Mouse (Mus musculus): ENCODE data around the gene Zfp668. TPM values are rescaled to one million over a fixed set of nuclear protein-coding genes. Genes with fewer than 3 reads are reported as not detected.

The Zfp668 gene
- total and polyA plus RNA-seq, 3 experiments, result 2.4 to 8.6 (median 5.9) TPM

DNA sequence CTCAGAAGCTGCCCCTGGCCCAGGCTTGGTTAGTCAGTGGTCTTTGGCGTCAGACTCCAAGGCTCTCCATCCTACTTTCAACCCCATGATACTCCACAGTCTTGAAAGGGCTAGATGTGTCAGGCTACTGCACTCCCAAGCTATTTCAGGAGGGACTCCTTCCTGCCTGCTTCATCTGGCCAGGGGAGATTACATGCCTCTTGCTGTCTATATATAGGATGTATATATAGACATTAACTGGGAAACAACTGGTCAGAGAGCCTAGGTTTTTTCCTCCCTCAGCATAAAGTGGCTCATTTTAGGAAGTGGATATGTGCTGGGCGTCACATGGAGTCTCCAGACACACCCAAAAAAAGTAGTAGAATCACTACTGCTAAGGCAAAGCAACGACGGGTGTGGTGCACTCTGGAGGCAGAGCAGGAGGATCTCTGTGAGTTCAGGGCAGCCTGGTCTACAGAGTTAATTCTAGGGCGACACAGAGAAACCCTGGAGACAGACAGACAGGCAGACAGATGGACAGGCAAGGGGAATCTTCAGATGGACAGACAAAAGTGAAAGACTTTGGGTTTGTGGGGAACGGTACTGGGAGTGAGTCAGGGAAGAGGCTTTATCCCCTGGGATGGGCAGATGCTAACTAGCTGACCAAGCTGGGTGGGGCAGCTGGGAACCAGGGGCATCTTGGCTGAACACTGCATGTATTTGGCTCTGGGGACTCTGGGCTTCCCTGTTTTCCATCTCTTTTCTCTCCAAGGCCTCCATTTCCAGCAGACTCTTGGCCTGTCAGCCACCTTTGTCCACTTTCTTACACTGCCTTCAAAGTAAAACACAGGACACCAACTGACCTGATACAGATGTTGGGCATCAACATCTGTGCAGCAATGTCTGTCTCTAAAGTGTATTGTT is 26.4 kb downstream of the Zfp668 start:
- H3K36me3 ChIP-seq (replicated peaks in 1 of 2; ENCODE audit: control insufficient read depth in 1 of 2, insufficient read depth in 1 of 2, low read length in 1 of 2), result peaks cover 20 to 49% of the 10 kb centered on the region in 2 experiments
- dilution Hi-C loops (cut with MboI; ENCODE audit: extremely low pct_ligation_motif_present, extremely low pct_unique_long_range_greater_than_20kb, low sequenced_read_pairs), result no loop called here
- H3K27ac ChIP-seq (ENCODE audit: insufficient read depth, low read depth), result no peak overlapping the region
- H3K4me3 ChIP-seq (replicated peaks in 1 of 3; ENCODE audit: low read depth in 2 of 3, low read length in 2 of 3, poor library complexity in 1 of 3), result no peak overlapping the region
- H3K9me3 ChIP-seq (replicated peaks; ENCODE audit: low read length), result no peaks in the 10 kb centered on the region
- H3K9ac ChIP-seq (ENCODE audit: insufficient read depth, low read depth), result no peak overlapping the region
- no peak for DNase-seq (ENCODE audit: extremely low read depth)
- no peaks in the 10 kb centered on the region for H3K79me2 ChIP-seq (replicated peaks; ENCODE audit: control insufficient read depth, extremely low read depth, insufficient read depth, poor library complexity, severe bottlenecking)
- TF ChIP-seq TBP (conservative IDR thresholded peaks at IDR 0.05; ENCODE audit: low read depth, low read length) (no peak), GABPA (IDR thresholded peaks at IDR 0.05; ENCODE audit: insufficient replicate concordance, low read depth, low read length) (no peak), KAT2A (IDR thresholded peaks at IDR 0.05; ENCODE audit: insufficient replicate concordance, low read length) (no peak), MYC (IDR thresholded peaks at IDR 0.05; ENCODE audit: low read depth, low read length) (no peak), NELFE (IDR thresholded peaks at IDR 0.05; ENCODE audit: low read depth, low read length) (no peak), USF1 (IDR thresholded peaks at IDR 0.05; ENCODE audit: low read depth, low read length) (no peak), JUN (IDR thresholded peaks at IDR 0.05; ENCODE audit: insufficient read depth, low read depth, low read length) (no peak), USF2 (conservative IDR thresholded peaks at IDR 0.05; ENCODE audit: low read depth, low read length) (no peak), ZNF384 (IDR thresholded peaks at IDR 0.05; ENCODE audit: low read depth, low read length) (no peak), CTCF (conservative IDR thresholded peaks at IDR 0.05 in 1 of 2, IDR thresholded peaks at IDR 0.05 in 1 of 2; ENCODE audit: low read depth in 2 of 2, low read length in 2 of 2) (no peak)
- H3K4me1 ChIP-seq (ENCODE audit: control insufficient read depth in 1 of 2, insufficient read depth in 2 of 2), result no peaks in the 10 kb centered on the region
- H3K27me3 ChIP-seq (replicated peaks), result no peaks in the 10 kb centered on the region
- in situ Hi-C loops (cut with MboI; ENCODE audit: low pct_ligation_motif_present, low pct_unique_long_range_greater_than_20kb, low sequenced_read_pairs), result no loop called here
- no peak overlapping the region for H3K4me2 ChIP-seq (ENCODE audit: insufficient read depth, low read depth, poor library complexity, severe bottlenecking)

DNA sequence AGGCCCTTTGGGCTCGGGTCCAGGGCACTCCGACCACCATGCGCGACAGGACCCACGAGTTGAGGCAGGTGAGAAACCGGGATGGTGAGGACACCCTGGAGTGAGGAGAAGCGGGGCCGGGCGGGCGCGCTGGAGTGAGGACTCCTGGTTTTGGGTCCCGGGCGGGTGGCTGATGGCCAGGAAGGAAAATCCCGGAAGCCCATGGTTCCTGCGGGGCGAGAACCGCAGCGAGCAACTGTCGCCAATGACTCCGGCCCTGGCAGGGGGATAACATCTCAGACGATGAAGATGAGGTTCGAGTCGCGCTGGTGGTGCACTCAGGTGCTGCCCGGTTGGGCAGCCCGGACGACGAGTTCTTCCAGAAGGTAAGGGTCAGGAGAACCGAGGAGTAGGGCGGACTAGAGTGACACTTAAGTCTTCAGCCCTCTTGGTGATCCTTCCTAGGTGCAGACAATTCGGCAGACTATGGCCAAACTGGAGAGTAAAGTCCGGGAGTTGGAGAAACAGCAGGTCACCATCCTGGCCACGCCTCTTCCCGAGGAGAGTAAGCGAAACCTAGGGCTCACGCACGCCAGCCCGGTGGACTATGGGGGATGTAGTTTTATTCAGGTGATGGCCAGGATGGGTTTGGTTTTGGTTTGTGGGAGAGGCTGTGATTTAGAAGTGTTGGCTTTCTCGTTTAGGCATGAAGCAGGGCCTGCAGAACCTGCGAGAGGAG is 34.5 kb downstream of the Zfp668 start:
- Histone ChIP-seq H3K27me3 (replicated peaks) (no peaks in the 10 kb centered on the region), H3K4me3 (replicated peaks in 1 of 3; ENCODE audit: low read depth in 2 of 3, low read length in 2 of 3, poor library complexity in 1 of 3) (peak overlapping the region; percentile 65 to 87 (median 77)), H3K9ac (ENCODE audit: insufficient read depth, low read depth) (peak overlapping the region; percentile 74), H3K27ac (ENCODE audit: insufficient read depth, low read depth) (peak overlapping the region; percentile 40), H3K36me3 (replicated peaks in 1 of 2; ENCODE audit: control insufficient read depth in 1 of 2, insufficient read depth in 1 of 2, low read length in 1 of 2) (peaks cover 23 to 37% of the 10 kb centered on the region in 2 experiments), H3K9me3 (replicated peaks; ENCODE audit: low read length) (no peaks in the 10 kb centered on the region), H3K4me1 (ENCODE audit: control insufficient read depth in 1 of 2, insufficient read depth in 2 of 2) (peaks cover 2 to 13% of the 10 kb centered on the region in 2 experiments; a peak in 3 of 4 replicates), H3K79me2 (replicated peaks; ENCODE audit: control insufficient read depth, extremely low read depth, insufficient read depth, poor library complexity, severe bottlenecking) (no peaks in the 10 kb centered on the region), H3K4me2 (ENCODE audit: insufficient read depth, low read depth, poor library complexity, severe bottlenecking) (peak overlapping the region; percentile 41)
- dilution Hi-C loops (cut with MboI; ENCODE audit: extremely low pct_ligation_motif_present, extremely low pct_unique_long_range_greater_than_20kb, low sequenced_read_pairs), result no loop called here
- in situ Hi-C loops (cut with MboI; ENCODE audit: low pct_ligation_motif_present, low pct_unique_long_range_greater_than_20kb, low sequenced_read_pairs), result no loop called here
- peak; percentile 86 for DNase-seq (ENCODE audit: extremely low read depth)
- peak; percentile 80 for TF ChIP-seq SIN3A (IDR thresholded peaks at IDR 0.05; ENCODE audit: low read length)
- TF ChIP-seq MYC (IDR thresholded peaks at IDR 0.05; ENCODE audit: low read depth, low read length), result peak; percentile 66; the same call in 1 of the 2 replicates
- TF ChIP-seq SMC3 (IDR thresholded peaks at IDR 0.05; ENCODE audit: low read depth, low read length), result no peak
- TF ChIP-seq ELF1 (IDR thresholded peaks at IDR 0.05; ENCODE audit: low read depth, low read length), result peak; percentile 46; the same call in 1 of the 2 replicates
- no peak for TF ChIP-seq ZNF384 (IDR thresholded peaks at IDR 0.05; ENCODE audit: low read depth, low read length)
- no peak for TF ChIP-seq ETS1 (conservative IDR thresholded peaks at IDR 0.05; ENCODE audit: low read depth, low read length)
- peak; percentile 37; the same call in 1 of the 2 replicates for TF ChIP-seq CHD2 (IDR thresholded peaks at IDR 0.05; ENCODE audit: low read length)
- TF ChIP-seq BHLHE40 (IDR thresholded peaks at IDR 0.05; ENCODE audit: low read depth, low read length), result peak; percentile 39; the same call in 1 of the 2 replicates
- peak; percentile 59; the same call in 1 of the 2 replicates for TF ChIP-seq MAX (IDR thresholded peaks at IDR 0.05; ENCODE audit: low read length)
- no peak for TF ChIP-seq RCOR1 (conservative IDR thresholded peaks at IDR 0.05; ENCODE audit: low read depth, low read length)
- TF ChIP-seq TCF12 (IDR thresholded peaks at IDR 0.05; ENCODE audit: low read depth, low read length), result 0 out of 2 replicates have a peak, but pooled peaks have one; percentile 27
- peak; percentile 62 for TF ChIP-seq NRF1 (IDR thresholded peaks at IDR 0.05; ENCODE audit: low read depth, low read length)
- no peak for TF ChIP-seq UBTF (IDR thresholded peaks at IDR 0.05; ENCODE audit: low read depth, low read length)
- peak; percentile 61 for TF ChIP-seq POLR2A (IDR thresholded peaks at IDR 0.05; ENCODE audit: low read depth, low read length)
- no peak for TF ChIP-seq MAFK (IDR thresholded peaks at IDR 0.05; ENCODE audit: insufficient replicate concordance, low read length)
- TF ChIP-seq HCFC1 (IDR thresholded peaks at IDR 0.05; ENCODE audit: low read depth, low read length), result peak; percentile 96
- no peak for TF ChIP-seq PAX5 (IDR thresholded peaks at IDR 0.05; ENCODE audit: low read length)
- peak; percentile 80; the same call in 1 of the 2 replicates for TF ChIP-seq KAT2A (IDR thresholded peaks at IDR 0.05; ENCODE audit: insufficient replicate concordance, low read length)
- TF ChIP-seq ZMIZ1 (IDR thresholded peaks at IDR 0.05; ENCODE audit: low read depth, low read length), result peak; percentile 68; the same call in 1 of the 2 replicates
- TF ChIP-seq USF1 (IDR thresholded peaks at IDR 0.05; ENCODE audit: low read depth, low read length), result no peak
- no peak for TF ChIP-seq JUN (IDR thresholded peaks at IDR 0.05; ENCODE audit: insufficient read depth, low read depth, low read length)
- peak; percentile 55 for TF ChIP-seq IRF4 (IDR thresholded peaks at IDR 0.05; ENCODE audit: low read depth, low read length)
- peak; percentile 64; the same call in 1 of the 2 replicates for TF ChIP-seq NELFE (IDR thresholded peaks at IDR 0.05; ENCODE audit: low read depth, low read length)
- TF ChIP-seq MXI1 (IDR thresholded peaks at IDR 0.05; ENCODE audit: low read depth, low read length), result peak; percentile 87

Measured in CH12.LX (cell line).